In the genomic region with DNA sequence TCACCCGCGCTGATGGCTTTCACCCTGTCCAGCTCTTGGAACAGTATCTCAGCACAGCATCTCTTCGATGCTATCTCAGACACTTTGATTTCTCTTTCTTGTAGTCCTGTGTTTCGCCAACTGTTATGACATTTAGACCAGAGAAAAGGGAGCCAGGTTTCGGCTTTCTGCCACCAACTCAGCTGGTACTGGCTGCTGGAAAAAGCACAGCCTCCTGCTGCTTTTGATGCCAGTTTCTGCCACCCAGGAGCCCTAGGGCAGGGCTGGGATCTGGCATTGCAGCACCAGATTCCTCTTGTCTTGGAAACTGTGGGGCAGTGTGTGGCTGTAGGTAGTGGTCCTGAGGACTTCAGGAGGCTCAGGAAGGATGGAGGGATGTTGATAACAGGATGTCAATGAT, we compare ENCODE assay signal across 26 mouse cellular contexts.
A peak's percentile ranks its signal among the peaks of the same experiment; 100 is the strongest.
DNase-seq lines count a peak whose midpoint lies in the region; TF ChIP-seq lines count a peak whose summit lies in the region.
"Had no signal": no experiment of that assay in that cellular context is flagged by ENCODE, and none has a peak within 500 bp of the region (broad histone marks: within the 10 kb centered on the region; RNA-seq: fewer than 3 reads in every experiment).

No protein-coding gene starts in this region.

- TF ChIP-seq POLR2A in thymus, adult 2 months (IDR thresholded peaks at IDR 0.05; ENCODE audit: control insufficient read depth, extremely low read depth, insufficient read depth, low read length, poor library complexity) = no peak

- no peak for TF ChIP-seq CTCF in gastrocnemius, adult 2 months (IDR thresholded peaks at IDR 0.05)
- TF ChIP-seq CTCF in thymus, adult 2 months (IDR thresholded peaks at IDR 0.05; ENCODE audit: borderline replicate concordance, control insufficient read depth, extremely low read depth, insufficient read depth, low read length, poor library complexity) = no peak

- intact Hi-C loops in gastrocnemius, adult 2 months (cut with DNase I) = no loop called here
- intact Hi-C loops in gastrocnemius, postnatal 36 days (cut with DNase I) = no loop called here

- no peaks in the 10 kb centered on the region for H3K36me3 ChIP-seq in thymus, adult 2 months (ENCODE audit: control insufficient read depth, insufficient read depth, low read length)
- H3K36me3 ChIP-seq: heart, embryonic 15.5 days; hindbrain, embryonic 13.5 days had no signal

- no peak overlapping the region for H3K4me3 ChIP-seq in gastrocnemius, adult 2 months
- H3K4me3 ChIP-seq in thymus, adult 2 months (ENCODE audit: control insufficient read depth, insufficient read depth, low read length) = no peak overlapping the region
- H3K4me3 ChIP-seq: erythroblast, embryonic 14.5 days; forebrain, embryonic 12.5 days; heart, embryonic 10.5 days; heart, embryonic 15.5 days; hindbrain, embryonic 13.5 days; midbrain, embryonic 13.5 days had no signal

- H3K27me3 ChIP-seq in thymus, adult 2 months (ENCODE audit: control insufficient read depth, insufficient read depth, low read length) = no peaks in the 10 kb centered on the region
- H3K27me3 ChIP-seq: forebrain, embryonic 12.5 days; heart, embryonic 15.5 days; midbrain, embryonic 13.5 days; Patski had no signal

- 19% methylated on average over 5 of the region's 5 CpGs for WGBS in thymus, adult 2 months

- no peak overlapping the region for H3K27ac ChIP-seq in gastrocnemius, adult 2 months
- H3K27ac ChIP-seq in thymus, adult 2 months (ENCODE audit: control insufficient read depth, insufficient read depth, low read length) = peak overlapping the region; percentile 100
- H3K27ac ChIP-seq: forebrain, embryonic 12.5 days; heart, embryonic 10.5 days; hindbrain, embryonic 13.5 days; liver, embryonic 14.5 days; macrophage; midbrain, embryonic 13.5 days had no signal

- DNase-seq in cerebellum, postnatal 10 days = peak; percentile 57 to 77
- no peak for DNase-seq in cerebellum, adult 9-10 months
- peak; percentile 70 for DNase-seq in gastrocnemius, adult 2 months
- no peak for DNase-seq in gastrocnemius, postnatal 36 days
- no peak for DNase-seq in thymus, adult 2 months
- no peak for DNase-seq in thymus, postnatal 25 days
- DNase-seq in thymus, postnatal 4 days = peak; percentile 58
- DNase-seq: adrenal gland, postnatal 10 days; heart, adult 11 months; heart, postnatal 4 days; kidney, adult 9 months; kidney, postnatal 10 days; layer of hippocampus, postnatal 36 days; liver; lung, adult 2 months; lung, postnatal 10 days; right cerebral cortex, postnatal 14 days had no signal

- peaks cover 73% of the 10 kb centered on the region for H3K4me1 ChIP-seq in thymus, adult 2 months (replicated peaks; ENCODE audit: control insufficient read depth, insufficient read depth, low read length)

Comparison
In these comparisons a context has a peak if more than half of its experiments do, and no peak if none do; other contexts are left out.
1. DNase-seq: peak in cerebellum, postnatal 10 days (2 of 2), gastrocnemius, adult 2 months (single experiment) and thymus, postnatal 4 days (single experiment); none in cerebellum, adult 9-10 months (single experiment), gastrocnemius, postnatal 36 days (0 of 2), thymus, adult 2 months (single experiment) and thymus, postnatal 25 days (single experiment).